Mouse (Mus musculus) CH12.LX (cell line): Measurements from ENCODE around the gene Nup205.

Experiments
- CHD2 ChIP-seq: IDR thresholded peaks from 2 replicates; pipeline ENCODE4 v1.6.1; 2011; ENCODE audit warnings: low read length, improper control_type of control experiment
- CTCF ChIP-seq, 2 experiments: IDR thresholded peaks in 1 of 2; conservative IDR thresholded peaks in 1 of 2; 2 replicates each; pipeline ENCODE4 v1.5.1; 2011 to 2012; ENCODE audit warnings: low read depth in 2 of 2, low read length in 2 of 2, improper control_type of control experiment in 1 of 2, inconsistent platforms in 1 of 2, mild to moderate bottlenecking in 1 of 2, moderate library complexity in 1 of 2
- E2F4 ChIP-seq: IDR thresholded peaks from 2 replicates; pipeline ENCODE4 v1.6.1; 2011; ENCODE audit warnings: low read depth, low read length, improper control_type of control experiment; ENCODE audit not compliant: insufficient replicate concordance
- EP300 ChIP-seq: IDR thresholded peaks from 2 replicates; pipeline ENCODE4 v1.6.1; 2011; ENCODE audit warnings: low read length, improper control_type of control experiment
- ETS1 ChIP-seq: conservative IDR thresholded peaks from 2 replicates; pipeline ENCODE4 v1.6.1; 2012; ENCODE audit warnings: low read depth, mild to moderate bottlenecking, inconsistent platforms, low read length, improper control_type of control experiment, moderate library complexity
- JUND ChIP-seq: conservative IDR thresholded peaks from 2 replicates; pipeline ENCODE4 v1.6.1; 2011; ENCODE audit warnings: low read depth, low read length, improper control_type of control experiment
- MAFK ChIP-seq: IDR thresholded peaks from 2 replicates; pipeline ENCODE4 v1.6.1; 2011; ENCODE audit warnings: low read length, improper control_type of control experiment; ENCODE audit not compliant: insufficient replicate concordance
- MAZ ChIP-seq: IDR thresholded peaks from 2 replicates; pipeline ENCODE4 v1.6.1; 2012; ENCODE audit warnings: low read depth, mild to moderate bottlenecking, inconsistent platforms, low read length, improper control_type of control experiment, moderate library complexity
- PAX5 ChIP-seq: IDR thresholded peaks from 2 replicates; pipeline ENCODE4 v1.6.1; 2012; ENCODE audit warnings: low read length, inconsistent platforms, mixed read lengths
- POLR2A ChIP-seq: IDR thresholded peaks from 2 replicates; pipeline ENCODE4 v1.6.1; 2011; ENCODE audit warnings: low read depth, mild to moderate bottlenecking, improper control_type of control experiment, low read length
- POLR2AphosphoS2 ChIP-seq: IDR thresholded peaks from 2 replicates; pipeline ENCODE4 v1.6.1; 2011; ENCODE audit warnings: low read depth, low read length, improper control_type of control experiment
- USF1 ChIP-seq: IDR thresholded peaks from 2 replicates; pipeline ENCODE4 v1.6.1; 2014; ENCODE audit warnings: low read depth, mild to moderate bottlenecking, inconsistent platforms, low read length, improper control_type of control experiment
- USF2 ChIP-seq: conservative IDR thresholded peaks from 2 replicates; pipeline ENCODE4 v1.6.1; 2011; ENCODE audit warnings: low read depth, low read length, improper control_type of control experiment
- ZKSCAN1 ChIP-seq: IDR thresholded peaks from 2 replicates; pipeline ENCODE4 v1.6.1; 2012; ENCODE audit warnings: low read depth, inconsistent platforms, low read length, improper control_type of control experiment, borderline replicate concordance

DNA sequence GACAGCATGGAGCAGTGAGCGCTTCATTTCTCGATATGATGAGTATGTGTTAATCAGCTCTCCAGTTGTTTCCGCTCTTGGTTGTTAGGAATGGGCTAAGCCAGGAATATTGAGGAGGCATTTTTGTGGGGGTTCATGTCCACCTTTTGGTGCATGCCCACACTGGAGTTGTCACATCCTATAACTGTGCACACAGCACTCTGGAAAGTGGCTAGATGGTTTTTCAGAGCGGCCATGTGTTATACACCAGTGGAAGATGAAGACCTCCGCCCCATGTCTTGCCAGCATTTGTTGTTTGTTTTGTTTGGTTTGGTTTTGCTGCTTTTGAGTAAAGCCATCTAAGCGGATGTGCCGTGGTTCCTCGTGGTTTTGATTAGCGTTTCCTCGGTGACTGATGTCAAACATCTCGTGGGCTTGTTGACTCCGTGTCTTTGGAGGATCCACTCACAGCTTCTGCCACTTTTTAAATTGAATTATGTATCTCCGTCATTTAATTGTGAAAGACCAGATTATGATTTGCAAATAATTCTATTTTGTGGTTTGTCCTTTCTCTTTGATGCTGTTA, 80.5 kb downstream of the Nup205 start:
- TF ChIP-seq MAZ (no peak), CTCF (conservative IDR thresholded peaks at IDR 0.05 in 1 of 2, IDR thresholded peaks at IDR 0.05 in 1 of 2; ENCODE audit: low read depth in 2 of 2, low read length in 2 of 2) (no peak), POLR2A (no peak), USF1 (no peak), E2F4 (no peak), ZKSCAN1 (no peak), EP300 (no peak), CHD2 (no peak), ETS1 (no peak), USF2 (no peak), MAFK (no peak), POLR2AphosphoS2 (no peak), PAX5 (no peak), JUND (no peak)
